Mouse (Mus musculus): ENCODE results near the gene Atp8b3. TPM values are rescaled to one million over a fixed set of nuclear protein-coding genes. Genes with fewer than 3 reads are reported as not detected.

The Atp8b3 gene
- polyA plus RNA-seq, 1 experiment from 2014 or later: 0.94 TPM

- H3K4me2 ChIP-seq (replicated peaks): no peak overlapping the region
- H3K4me3 ChIP-seq (replicated peaks): no peak overlapping the region
- ATAC-seq: no peak
- H3K36me3 ChIP-seq: peaks cover 80% of the 10 kb centered on the region
- WGBS: 94% methylated on average over 14 of the region's 14 CpGs
- H3K27me3 ChIP-seq: peaks cover 3% of the 10 kb centered on the region
- H3K27ac ChIP-seq: no peak overlapping the region
- no peak overlapping the region for H3K9ac ChIP-seq (replicated peaks)
- H3K9me3 ChIP-seq: no peaks in the 10 kb centered on the region
- peaks cover 8% of the 10 kb centered on the region; the same call in 1 of the 2 replicates for H3K4me1 ChIP-seq (replicated peaks)
These were observed 4.9 kb upstream of the Atp8b3 start for GRCm38 (mm10) chr10:80543873-80544272.

- peaks cover 7% of the 10 kb centered on the region; the same call in 1 of the 2 replicates for H3K4me1 ChIP-seq (replicated peaks)
- H3K9ac ChIP-seq (replicated peaks): no peak overlapping the region
- WGBS: 58% methylated on average over 5 of the region's 5 CpGs
- H3K27ac ChIP-seq: no peak overlapping the region
- no peak overlapping the region for H3K4me2 ChIP-seq (replicated peaks)
- H3K36me3 ChIP-seq: peaks cover 37% of the 10 kb centered on the region
- H3K9me3 ChIP-seq: no peaks in the 10 kb centered on the region
- no peak for ATAC-seq
- H3K4me3 ChIP-seq (replicated peaks): no peak overlapping the region
- peaks cover 43% of the 10 kb centered on the region for H3K27me3 ChIP-seq
These were observed 569 bp upstream of the Atp8b3 start for GRCm38 (mm10) chr10:80539493-80539892.

GRCm38 (mm10) chr10:80538180-80538579 is 744 bp downstream of the Atp8b3 start:
- Histone ChIP-seq H3K9ac (replicated peaks) (no peak overlapping the region), H3K4me3 (replicated peaks) (no peak overlapping the region), H3K27ac (no peak overlapping the region), H3K9me3 (no peaks in the 10 kb centered on the region), H3K27me3 (peaks cover 54% of the 10 kb centered on the region), H3K4me2 (replicated peaks) (no peak overlapping the region), H3K36me3 (peaks cover 24% of the 10 kb centered on the region), H3K4me1 (replicated peaks) (peaks cover 7% of the 10 kb centered on the region; the same call in 1 of the 2 replicates)
- WGBS: 72% methylated on average over 5 of the region's 5 CpGs
- no peak for ATAC-seq

GRCm38 (mm10) chr10:80535711-80536110 is 3.2 kb downstream of the Atp8b3 start:
- Histone ChIP-seq H3K9me3 (no peaks in the 10 kb centered on the region), H3K4me2 (replicated peaks) (no peak overlapping the region), H3K27me3 (peaks cover 54% of the 10 kb centered on the region), H3K27ac (no peak overlapping the region), H3K36me3 (no peaks in the 10 kb centered on the region; the same call in 1 of the 2 replicates), H3K9ac (replicated peaks) (no peak overlapping the region), H3K4me3 (replicated peaks) (no peak overlapping the region), H3K4me1 (replicated peaks) (peaks cover 7% of the 10 kb centered on the region; the same call in 1 of the 2 replicates)
- ATAC-seq: no peak
- WGBS: 13% methylated on average over 13 of the region's 13 CpGs

- no peak overlapping the region for H3K4me3 ChIP-seq (replicated peaks)
- 21% methylated on average over 14 of the region's 14 CpGs for WGBS
- no peak for ATAC-seq
These were observed 3.9 kb downstream of the Atp8b3 start for GRCm38 (mm10) chr10:80535071-80535470.

GRCm38 (mm10) chr10:80533704-80534103 is 5.2 kb downstream of the Atp8b3 start:
- 0 out of 2 replicates have a peak, but pooled peaks have one; percentile 31 for ATAC-seq
- peaks cover 49% of the 10 kb centered on the region for H3K27me3 ChIP-seq
- H3K27ac ChIP-seq: no peak overlapping the region
- H3K4me2 ChIP-seq (replicated peaks): no peak overlapping the region
- H3K36me3 ChIP-seq: no peaks in the 10 kb centered on the region
- 0 out of 2 replicates have a peak, but pooled peaks cover 3% of the 10 kb centered on the region for H3K4me1 ChIP-seq (replicated peaks)
- no peak overlapping the region for H3K9ac ChIP-seq (replicated peaks)
- H3K9me3 ChIP-seq: no peaks in the 10 kb centered on the region
- 17% methylated on average over 7 of the region's 7 CpGs for WGBS
- no peak overlapping the region for H3K4me3 ChIP-seq (replicated peaks)

More at GRCm38 (mm10) chr10:80535071-80535470, 3.9 kb downstream of the Atp8b3 start:
- no peak overlapping the region for H3K9ac ChIP-seq (replicated peaks)
- H3K4me2 ChIP-seq (replicated peaks): peak overlapping the region; percentile 11; the same call in 1 of the 2 replicates
- peaks cover 7% of the 10 kb centered on the region; the same call in 1 of the 2 replicates for H3K4me1 ChIP-seq (replicated peaks)
- no peaks in the 10 kb centered on the region for H3K9me3 ChIP-seq
- no peaks in the 10 kb centered on the region for H3K36me3 ChIP-seq
- peaks cover 54% of the 10 kb centered on the region for H3K27me3 ChIP-seq
- no peak overlapping the region for H3K27ac ChIP-seq

- Histone ChIP-seq H3K4me1 (replicated peaks) (0 out of 2 replicates have a peak, but pooled peaks cover 3% of the 10 kb centered on the region), H3K9ac (replicated peaks) (no peak overlapping the region), H3K27ac (no peak overlapping the region), H3K27me3 (peaks cover 40% of the 10 kb centered on the region), H3K36me3 (no peaks in the 10 kb centered on the region), H3K4me2 (replicated peaks) (no peak overlapping the region), H3K9me3 (no peaks in the 10 kb centered on the region), H3K4me3 (replicated peaks) (no peak overlapping the region)
- WGBS: 84% methylated on average over 11 of the region's 11 CpGs
- no peak for ATAC-seq
These were observed 6.1 kb downstream of the Atp8b3 start for GRCm38 (mm10) chr10:80532783-80533182.

GRCm38 (mm10) chr10:80526172-80526571 is 12.8 kb downstream of the Atp8b3 start:
- Histone ChIP-seq H3K36me3 (no peaks in the 10 kb centered on the region), H3K4me1 (replicated peaks) (peaks cover 8% of the 10 kb centered on the region; the same call in 1 of the 2 replicates), H3K27me3 (no peaks in the 10 kb centered on the region), H3K9me3 (no peaks in the 10 kb centered on the region), H3K4me2 (replicated peaks) (peak overlapping the region; percentile 48), H3K27ac (no peak overlapping the region), H3K9ac (replicated peaks) (peak overlapping the region; percentile 44; the same call in 1 of the 2 replicates), H3K4me3 (replicated peaks) (peak overlapping the region; percentile 28)
- 19% methylated on average over 9 of the region's 9 CpGs for WGBS
- ATAC-seq: peak; percentile 92

- Histone ChIP-seq H3K27ac (no peak overlapping the region), H3K4me1 (replicated peaks) (peaks cover 8% of the 10 kb centered on the region; the same call in 1 of the 2 replicates), H3K36me3 (no peaks in the 10 kb centered on the region), H3K27me3 (no peaks in the 10 kb centered on the region), H3K9ac (replicated peaks) (no peak overlapping the region), H3K9me3 (no peaks in the 10 kb centered on the region), H3K4me3 (replicated peaks) (no peak overlapping the region), H3K4me2 (replicated peaks) (no peak overlapping the region)
- ATAC-seq: no peak
- 96% methylated on average over 7 of the region's 7 CpGs for WGBS
These were observed 15.6 kb downstream of the Atp8b3 start for GRCm38 (mm10) chr10:80523299-80523698.

GRCm38 (mm10) chr10:80519287-80519686 is 19.6 kb downstream of the Atp8b3 start:
- no peak overlapping the region for H3K4me3 ChIP-seq (replicated peaks)
- H3K9me3 ChIP-seq: no peaks in the 10 kb centered on the region
- 68% methylated on average over 2 of the region's 2 CpGs for WGBS
- H3K27me3 ChIP-seq: peaks cover 6% of the 10 kb centered on the region
- ATAC-seq: no peak
- no peak overlapping the region for H3K27ac ChIP-seq
- no peak overlapping the region for H3K4me2 ChIP-seq (replicated peaks)
- no peaks in the 10 kb centered on the region for H3K36me3 ChIP-seq
- no peak overlapping the region for H3K9ac ChIP-seq (replicated peaks)
- peaks cover 4% of the 10 kb centered on the region; the same call in 1 of the 2 replicates for H3K4me1 ChIP-seq (replicated peaks)

- peaks cover 42% of the 10 kb centered on the region for H3K27me3 ChIP-seq
- H3K4me3 ChIP-seq (replicated peaks): peak overlapping the region; percentile 11
- no peaks in the 10 kb centered on the region for H3K36me3 ChIP-seq
- H3K9me3 ChIP-seq: no peaks in the 10 kb centered on the region
- peak overlapping the region; percentile 47 for H3K9ac ChIP-seq (replicated peaks)
- WGBS: 7% methylated on average over 18 of the region's 19 CpGs
- peaks cover 23% of the 10 kb centered on the region for H3K4me1 ChIP-seq (replicated peaks)
- H3K27ac ChIP-seq: no peak overlapping the region
- no peak for ATAC-seq
- H3K4me2 ChIP-seq (replicated peaks): peak overlapping the region; percentile 36
These were observed 25.2 kb downstream of the Atp8b3 start for GRCm38 (mm10) chr10:80513739-80514138.

- Histone ChIP-seq H3K4me1 (replicated peaks) (peaks cover 23% of the 10 kb centered on the region), H3K27ac (no peak overlapping the region), H3K9me3 (no peaks in the 10 kb centered on the region), H3K36me3 (no peaks in the 10 kb centered on the region), H3K9ac (replicated peaks) (0 out of 2 replicates have a peak overlapping the region, but pooled peaks have one; percentile 28), H3K4me2 (replicated peaks) (no peak overlapping the region), H3K4me3 (replicated peaks) (no peak overlapping the region), H3K27me3 (peaks cover 62% of the 10 kb centered on the region)
- no peak for ATAC-seq
- WGBS: 44% methylated on average over 10 of the region's 10 CpGs
These were observed 28.7 kb downstream of the Atp8b3 start for GRCm38 (mm10) chr10:80510273-80510660.
